Mouse (Mus musculus) intestine, embryonic 16.5 days (tissue): ENCODE measurements around the gene Olfr209. TPM values are rescaled to one million over a fixed set of nuclear protein-coding genes. Genes with fewer than 3 reads are reported as not detected.

ENCODE experiments used
- ATAC-seq: fragments of 200-750 bp; cut with Nextera tagmentation; 2 replicates; pipeline ENCODE4 v1.8.0; 2017; ENCODE audit warnings: moderate TSS enrichment, moderate library complexity
- H3K27ac ChIP-seq: fragments of 300-500 bp; sonication (generic); 2 replicates; pipeline ENCODE4 v1.5.1; 2014; ENCODE audit warnings: mild to moderate bottlenecking, low read length
- H3K27me3 ChIP-seq: fragments of 300-500 bp; sonication (generic); replicated peaks from 2 replicates; pipeline ENCODE4 v1.6.1; 2014; ENCODE audit warnings: low read length, control low read depth, mixed read lengths; ENCODE audit not compliant: control insufficient read depth, insufficient read depth
- H3K36me3 ChIP-seq: fragments of 300-500 bp; sonication (generic); 2 replicates; pipeline ENCODE4 v1.6.1; 2014; ENCODE audit warnings: low read length, control low read depth; ENCODE audit not compliant: control insufficient read depth, insufficient read depth
- H3K4me1 ChIP-seq: fragments of 300-500 bp; sonication (generic); 2 replicates; pipeline ENCODE4 v1.6.1; 2014; ENCODE audit warnings: low read length, control low read depth, mixed read lengths; ENCODE audit not compliant: control insufficient read depth, insufficient read depth
- H3K4me2 ChIP-seq: fragments of 300-500 bp; sonication (generic); 2 replicates; pipeline ENCODE4 v1.6.1; 2014; ENCODE audit warnings: low read depth, low read length, control low read depth
- H3K4me3 ChIP-seq: fragments of 300-500 bp; sonication (generic); 2 replicates; pipeline ENCODE4 v1.5.1; 2014; ENCODE audit warnings: mild to moderate bottlenecking, low read length
- H3K9ac ChIP-seq: fragments of 300-500 bp; sonication (generic); 2 replicates; pipeline ENCODE4 v1.6.1; 2014; ENCODE audit warnings: low read depth, low read length
- H3K9me3 ChIP-seq: fragments of 300-500 bp; sonication (generic); 2 replicates; pipeline ENCODE4 v1.6.1; 2016; ENCODE audit warnings: low read length, control low read depth; ENCODE audit not compliant: control insufficient read depth
- WGBS: fragments of 180-500 bp; shearing (Covaris S2); extraction: QIAGEN DNeasy Blood & Tissue Kit; methylation state at CpG from one replicate; pipeline ENCODE4 v1.1.7; 2014; 5-methylcytosine and 5-hydroxymethylcytosine counted together
- polyA plus RNA-seq: library from polyadenylated mRNA; unstranded; fragments of >200 nt; fragmentation: Nextera tagmentation; extraction: Ambion mirVana; gene quantifications from 2 replicates; pipeline ENCODE4 v1.2.1, GENCODE M21; 2015

The Olfr209 gene
- polyA plus RNA-seq = not detected in 2 replicates

- Histone ChIP-seq H3K4me1 (no peaks in the 10 kb centered on the region), H3K4me2 (no peak within 1 kb of the TSS), H3K36me3 (no peaks in the 10 kb centered on the region), H3K9me3 (no peaks in the 10 kb centered on the region), H3K27me3 (no peaks in the 10 kb centered on the region), H3K27ac (no peak within 1 kb of the TSS), H3K4me3 (no peak within 1 kb of the TSS), H3K9ac (no peak within 1 kb of the TSS)
- no peak for ATAC-seq
- WGBS = 72% methylated on average over 2 of the region's 2 CpGs
These were observed at the start of gene Olfr209 for GRCm38 (mm10) chr16:59363893-59364292. Olfr209 (minus strand) TSS chr16:59363993.

- Histone ChIP-seq H3K36me3 (no peaks in the 10 kb centered on the region), H3K27ac (no peak overlapping the region), H3K27me3 (no peaks in the 10 kb centered on the region), H3K4me1 (no peaks in the 10 kb centered on the region), H3K9me3 (no peaks in the 10 kb centered on the region), H3K9ac (no peak overlapping the region), H3K4me3 (no peak overlapping the region), H3K4me2 (no peak overlapping the region)
- ATAC-seq = no peak
- 53% methylated on average over 4 of the region's 4 CpGs for WGBS
These were observed 49.7 kb upstream of the Olfr209 start for GRCm38 (mm10) chr16:59413475-59413874.

GRCm38 (mm10) chr16:59409800-59410199 is 46.0 kb upstream of the Olfr209 start:
- H3K4me2 ChIP-seq = no peak overlapping the region
- no peaks in the 10 kb centered on the region for H3K9me3 ChIP-seq
- H3K27me3 ChIP-seq = no peaks in the 10 kb centered on the region
- H3K4me3 ChIP-seq = no peak overlapping the region
- H3K4me1 ChIP-seq = no peaks in the 10 kb centered on the region
- no peaks in the 10 kb centered on the region for H3K36me3 ChIP-seq
- no peak overlapping the region for H3K9ac ChIP-seq
- no peak for ATAC-seq
- 67% methylated on average over 2 of the region's 2 CpGs for WGBS
- no peak overlapping the region for H3K27ac ChIP-seq

- H3K9me3 ChIP-seq = no peaks in the 10 kb centered on the region
- no peak overlapping the region for H3K4me3 ChIP-seq
- 67% methylated on average over 15 of the region's 15 CpGs for WGBS
- H3K36me3 ChIP-seq = no peaks in the 10 kb centered on the region
- no peak for ATAC-seq
- H3K27me3 ChIP-seq = no peaks in the 10 kb centered on the region
- H3K4me2 ChIP-seq = no peak overlapping the region
- no peak overlapping the region for H3K9ac ChIP-seq
- no peaks in the 10 kb centered on the region for H3K4me1 ChIP-seq
- no peak overlapping the region for H3K27ac ChIP-seq
These were observed 45.6 kb upstream of the Olfr209 start for GRCm38 (mm10) chr16:59409341-59409748.

- H3K9ac ChIP-seq = no peak within 1 kb of the TSS
- WGBS = 77% methylated on average over 5 of the region's 5 CpGs
- H3K4me2 ChIP-seq = no peak within 1 kb of the TSS
- no peak for ATAC-seq
- no peak within 1 kb of the TSS for H3K27ac ChIP-seq
- no peaks in the 10 kb centered on the region for H3K9me3 ChIP-seq
- no peaks in the 10 kb centered on the region for H3K27me3 ChIP-seq
- H3K4me1 ChIP-seq = 0 out of 2 replicates have a peak, but pooled peaks cover 2% of the 10 kb centered on the region
- no peaks in the 10 kb centered on the region for H3K36me3 ChIP-seq
- H3K4me3 ChIP-seq = no peak within 1 kb of the TSS
These were observed 43.2 kb upstream of the Olfr209 start, which contains the start of gene Gabrr3 for GRCm38 (mm10) chr16:59407032-59407431. Gabrr3 (plus strand) TSS chr16:59407332.

- Histone ChIP-seq H3K36me3 (no peaks in the 10 kb centered on the region), H3K4me2 (no peak overlapping the region), H3K4me3 (no peak overlapping the region), H3K9me3 (no peaks in the 10 kb centered on the region), H3K27me3 (no peaks in the 10 kb centered on the region), H3K9ac (no peak overlapping the region), H3K27ac (no peak overlapping the region), H3K4me1 (0 out of 2 replicates have a peak, but pooled peaks cover 2% of the 10 kb centered on the region)
- WGBS = 56% methylated on average over 9 of the region's 9 CpGs
- no peak for ATAC-seq
These were observed 41.0 kb upstream of the Olfr209 start for GRCm38 (mm10) chr16:59404798-59405197.

- Histone ChIP-seq H3K4me3 (no peak overlapping the region), H3K9ac (no peak overlapping the region), H3K27me3 (no peaks in the 10 kb centered on the region), H3K27ac (no peak overlapping the region), H3K9me3 (no peaks in the 10 kb centered on the region), H3K4me2 (no peak overlapping the region), H3K36me3 (no peaks in the 10 kb centered on the region), H3K4me1 (0 out of 2 replicates have a peak, but pooled peaks cover 2% of the 10 kb centered on the region)
- 12% methylated on average over 4 of the region's 4 CpGs for WGBS
- ATAC-seq = peak; percentile 80
These were observed 39.9 kb upstream of the Olfr209 start for GRCm38 (mm10) chr16:59403684-59404083.

GRCm38 (mm10) chr16:59401985-59402384 is 38.2 kb upstream of the Olfr209 start:
- H3K36me3 ChIP-seq = no peaks in the 10 kb centered on the region
- H3K9ac ChIP-seq = no peak overlapping the region
- WGBS = 75% methylated on average over 4 of the region's 4 CpGs
- H3K4me3 ChIP-seq = no peak overlapping the region
- no peaks in the 10 kb centered on the region for H3K27me3 ChIP-seq
- H3K4me2 ChIP-seq = no peak overlapping the region
- peaks cover 3% of the 10 kb centered on the region; the same call in 1 of the 2 replicates for H3K9me3 ChIP-seq
- 0 out of 2 replicates have a peak, but pooled peaks cover 2% of the 10 kb centered on the region for H3K4me1 ChIP-seq
- H3K27ac ChIP-seq = no peak overlapping the region
- no peak for ATAC-seq

GRCm38 (mm10) chr16:59401102-59401501 is 37.3 kb upstream of the Olfr209 start:
- Histone ChIP-seq H3K4me3 (no peak overlapping the region), H3K27ac (no peak overlapping the region), H3K36me3 (no peaks in the 10 kb centered on the region), H3K27me3 (no peaks in the 10 kb centered on the region), H3K9me3 (peaks cover 3% of the 10 kb centered on the region; the same call in 1 of the 2 replicates), H3K9ac (no peak overlapping the region), H3K4me1 (0 out of 2 replicates have a peak, but pooled peaks cover 2% of the 10 kb centered on the region), H3K4me2 (no peak overlapping the region)
- 78% methylated on average over 7 of the region's 7 CpGs for whole genome bisulfite sequencing
- no peak for ATAC-seq

GRCm38 (mm10) chr16:59393300-59393699 is 29.5 kb upstream of the Olfr209 start:
- Histone ChIP-seq H3K36me3 (no peaks in the 10 kb centered on the region), H3K4me3 (no peak overlapping the region), H3K9me3 (peaks cover 3% of the 10 kb centered on the region; the same call in 1 of the 2 replicates), H3K4me1 (no peaks in the 10 kb centered on the region), H3K4me2 (no peak overlapping the region), H3K27ac (no peak overlapping the region), H3K9ac (no peak overlapping the region), H3K27me3 (no peaks in the 10 kb centered on the region)
- no peak for ATAC-seq
- 54% methylated on average over 3 of the region's 3 CpGs for WGBS
